Mouse (Mus musculus): Measurements from ENCODE around the gene BC048403. TPM values are rescaled to one million over a fixed set of nuclear protein-coding genes. Genes with fewer than 3 reads are reported as not detected.
"Not testable (repeated sequence)": the region's sequence is repeated elsewhere in the genome, so short reads cannot be mapped to it uniquely, and the experiment has no call there.

The BC048403 gene
- polyA plus RNA-seq, 1 experiment: 6.6 TPM

DNA sequence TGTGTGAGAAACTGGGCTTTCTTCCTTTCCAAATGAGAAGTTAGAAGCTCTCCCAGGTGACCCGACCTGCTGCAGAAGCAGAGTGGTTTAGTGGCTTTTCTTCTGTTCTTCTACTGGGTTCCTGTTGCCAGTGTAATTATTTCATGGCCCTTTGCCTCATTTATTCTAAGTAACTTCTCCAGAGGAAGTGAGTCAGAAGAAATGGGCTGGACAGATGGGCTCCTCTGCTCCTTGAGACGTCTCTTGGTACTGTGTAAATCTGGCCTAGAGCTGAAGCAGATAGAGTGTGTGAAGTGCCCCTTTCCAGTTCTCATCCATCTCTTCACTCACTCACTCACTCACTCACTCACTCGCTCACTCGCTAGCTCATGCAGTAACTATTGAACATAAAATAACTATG, 16.9 kb downstream of the BC048403 start:
- no peak for DNase-seq (ENCODE audit: low spot score)

DNA sequence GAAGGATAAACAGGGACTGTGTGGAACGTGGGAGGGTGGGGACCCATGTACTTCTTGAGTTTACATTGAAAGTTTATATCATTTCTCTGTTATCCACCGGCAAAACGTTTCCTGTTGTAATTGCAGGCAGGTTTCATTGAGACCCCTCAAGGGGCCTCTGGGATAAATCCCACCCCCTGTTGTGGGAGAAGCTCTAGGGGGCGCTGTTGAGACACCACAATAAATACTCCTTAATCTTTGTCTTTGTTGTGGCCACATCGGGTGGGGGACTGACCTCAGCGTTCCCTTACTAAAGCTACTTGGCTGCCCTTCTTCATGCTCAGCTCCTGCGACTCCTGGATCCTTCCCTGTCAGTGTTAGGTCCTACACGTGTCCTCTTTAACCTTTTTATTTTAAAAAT, 19.4 kb downstream of the BC048403 start:
- DNase-seq (ENCODE audit: low spot score): no peak

DNA sequence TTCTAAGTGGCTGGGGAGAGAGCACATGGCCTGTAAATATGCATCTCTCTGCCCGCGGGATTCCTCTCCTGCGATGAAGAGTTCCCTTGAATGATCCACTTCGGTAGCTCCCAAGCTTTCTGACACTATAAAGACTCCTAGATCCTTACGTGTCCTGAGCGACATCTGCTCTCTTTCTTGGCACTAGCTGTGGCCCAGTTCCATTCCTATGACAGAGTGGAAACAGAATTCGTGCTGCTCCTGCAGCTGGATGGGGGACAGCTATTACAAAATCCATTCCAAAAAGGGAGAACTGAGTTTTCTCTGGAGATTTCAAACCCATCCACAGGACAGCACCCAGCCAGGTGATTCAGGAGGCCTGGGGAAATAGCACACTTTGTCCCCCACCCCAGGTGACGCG, 22.4 kb downstream of the BC048403 start:
- no peak for DNase-seq (ENCODE audit: low spot score)

DNA sequence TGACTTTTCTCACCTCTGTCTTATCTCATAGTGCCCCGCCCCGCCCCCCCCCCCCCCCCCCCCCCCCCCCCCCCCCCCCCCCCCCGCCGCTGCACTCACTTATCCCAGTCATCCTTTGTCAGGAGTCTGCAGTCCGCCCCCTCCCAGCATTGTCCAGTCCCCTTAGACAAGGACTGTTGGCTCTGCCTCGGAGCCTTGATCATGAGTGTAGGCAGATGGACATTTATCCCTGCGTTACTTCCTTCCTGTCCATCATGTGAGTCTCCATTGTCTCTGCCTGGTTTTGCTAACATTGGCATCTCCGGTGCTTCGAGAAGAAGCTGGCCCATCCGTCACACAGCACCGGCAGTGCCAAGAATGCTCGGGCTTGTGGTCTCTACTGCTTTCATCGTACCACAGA, 23.5 kb downstream of the BC048403 start:
- no peak for DNase-seq (ENCODE audit: low spot score)

DNA sequence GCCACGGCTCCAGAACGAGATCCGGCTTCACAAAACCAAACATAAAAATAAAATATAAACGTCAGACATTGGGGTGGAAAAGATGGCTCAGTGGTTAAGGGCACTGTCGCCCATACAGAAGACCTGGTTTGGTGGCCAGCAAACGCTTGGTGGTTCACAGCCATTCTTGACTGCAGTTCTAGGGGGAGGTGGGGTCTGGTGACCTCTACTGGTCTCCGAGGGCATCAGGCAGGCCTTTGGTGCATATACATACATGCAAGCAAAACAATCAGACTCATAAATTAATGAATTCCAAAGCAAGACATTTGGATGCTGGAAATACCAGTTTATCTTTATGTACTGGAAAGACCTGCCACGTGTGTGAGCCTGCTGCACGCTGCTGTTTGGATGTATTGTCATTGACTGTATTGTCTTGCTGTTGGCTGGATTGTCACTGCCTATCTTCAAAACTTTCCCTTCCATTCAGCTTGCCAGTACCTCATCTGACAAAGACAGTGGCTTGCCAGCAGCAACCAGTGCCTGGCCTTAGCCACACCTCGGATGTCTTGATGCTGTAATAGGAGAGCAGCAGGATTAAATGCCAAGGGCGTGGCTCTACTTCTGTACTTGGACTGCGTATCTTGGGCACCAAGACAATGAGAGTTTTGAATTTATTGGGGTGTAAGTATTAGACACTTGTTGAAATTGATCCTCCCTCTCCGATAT, 24.9 kb downstream of the BC048403 start:
- no peak for DNase-seq (ENCODE audit: low spot score)

DNA sequence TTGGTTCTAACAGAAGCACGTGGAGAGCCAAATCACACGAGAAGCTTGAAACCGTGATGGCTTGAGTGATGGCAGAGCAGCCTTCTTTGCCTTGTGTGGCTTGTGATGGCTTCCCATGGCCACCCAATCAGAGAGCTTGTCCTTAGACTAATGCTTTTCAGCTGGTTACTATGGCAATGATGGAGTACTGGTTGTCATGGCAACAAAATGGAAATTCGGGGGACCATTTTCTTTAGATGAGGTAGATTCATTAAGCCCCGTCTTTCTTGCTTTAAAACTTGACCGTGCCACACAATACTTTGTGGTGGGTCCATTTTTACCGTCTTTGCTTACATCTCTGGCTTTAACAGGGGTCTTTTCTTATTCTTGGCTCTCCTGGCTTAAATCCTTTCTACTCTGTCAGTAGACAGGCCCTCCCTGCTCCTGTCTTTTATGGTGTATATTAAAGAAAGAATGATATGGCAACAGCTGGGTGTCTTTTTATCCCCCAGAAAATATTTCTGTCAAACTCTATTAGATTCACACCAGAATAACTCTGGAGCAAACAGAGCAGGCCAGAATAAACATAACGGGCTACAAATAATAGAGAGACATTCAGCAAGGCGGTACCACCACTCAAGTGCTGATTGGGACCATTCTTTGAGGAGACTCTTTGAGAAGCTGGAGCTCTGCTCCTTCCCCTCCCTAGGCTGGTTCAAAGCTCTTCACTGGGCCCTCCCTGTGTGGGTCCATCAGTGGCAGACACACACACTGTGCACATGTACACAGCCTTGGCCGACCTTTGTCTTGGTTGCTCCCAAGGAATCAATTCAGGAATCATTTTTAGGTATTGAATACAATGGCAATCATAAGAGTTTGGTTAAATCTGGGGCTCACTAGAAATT, 25.7 kb downstream of the BC048403 start:
- no peak for DNase-seq (ENCODE audit: low spot score)

DNA sequence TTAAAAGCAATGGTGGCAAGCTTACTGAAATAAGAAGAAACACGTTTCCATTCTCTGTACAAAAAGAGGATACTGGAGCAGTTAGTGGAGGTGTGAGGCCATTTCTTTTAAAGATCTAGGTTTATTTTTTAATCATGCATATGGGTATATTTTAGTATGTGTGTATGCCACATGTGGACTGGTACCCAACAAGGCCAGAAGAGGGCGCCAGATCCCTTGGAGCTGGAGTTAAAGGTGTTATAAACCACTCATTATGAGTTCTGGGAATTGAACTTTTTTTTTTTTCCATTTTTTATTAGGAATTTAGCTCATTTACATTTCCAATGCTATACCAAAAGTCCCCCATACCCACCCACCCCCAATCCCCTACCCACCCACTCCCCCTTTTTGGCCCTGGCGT, 27.6 kb downstream of the BC048403 start:
- DNase-seq (ENCODE audit: low spot score): not testable (repeated sequence)

DNA sequence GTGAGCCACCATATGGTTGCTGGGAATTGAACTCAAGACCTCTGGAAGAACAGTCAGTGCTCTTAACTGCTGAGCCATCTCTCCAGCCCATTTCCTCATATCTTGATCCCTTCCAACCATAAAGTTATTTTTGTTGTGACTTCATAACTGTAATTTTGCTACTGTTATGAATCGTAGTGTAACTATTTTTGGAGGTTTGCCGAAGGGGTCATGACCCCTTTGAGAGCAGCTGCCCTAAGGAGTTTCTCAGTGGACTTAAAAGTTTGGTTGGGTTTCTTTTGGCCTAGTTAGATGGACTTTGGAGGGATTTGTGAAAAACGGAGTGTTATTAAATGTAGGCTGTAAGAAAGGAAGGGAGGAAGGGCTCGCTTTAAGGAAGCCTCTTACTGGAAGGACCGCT, 30.0 kb downstream of the BC048403 start:
- no peak for DNase-seq (ENCODE audit: low spot score)

DNA sequence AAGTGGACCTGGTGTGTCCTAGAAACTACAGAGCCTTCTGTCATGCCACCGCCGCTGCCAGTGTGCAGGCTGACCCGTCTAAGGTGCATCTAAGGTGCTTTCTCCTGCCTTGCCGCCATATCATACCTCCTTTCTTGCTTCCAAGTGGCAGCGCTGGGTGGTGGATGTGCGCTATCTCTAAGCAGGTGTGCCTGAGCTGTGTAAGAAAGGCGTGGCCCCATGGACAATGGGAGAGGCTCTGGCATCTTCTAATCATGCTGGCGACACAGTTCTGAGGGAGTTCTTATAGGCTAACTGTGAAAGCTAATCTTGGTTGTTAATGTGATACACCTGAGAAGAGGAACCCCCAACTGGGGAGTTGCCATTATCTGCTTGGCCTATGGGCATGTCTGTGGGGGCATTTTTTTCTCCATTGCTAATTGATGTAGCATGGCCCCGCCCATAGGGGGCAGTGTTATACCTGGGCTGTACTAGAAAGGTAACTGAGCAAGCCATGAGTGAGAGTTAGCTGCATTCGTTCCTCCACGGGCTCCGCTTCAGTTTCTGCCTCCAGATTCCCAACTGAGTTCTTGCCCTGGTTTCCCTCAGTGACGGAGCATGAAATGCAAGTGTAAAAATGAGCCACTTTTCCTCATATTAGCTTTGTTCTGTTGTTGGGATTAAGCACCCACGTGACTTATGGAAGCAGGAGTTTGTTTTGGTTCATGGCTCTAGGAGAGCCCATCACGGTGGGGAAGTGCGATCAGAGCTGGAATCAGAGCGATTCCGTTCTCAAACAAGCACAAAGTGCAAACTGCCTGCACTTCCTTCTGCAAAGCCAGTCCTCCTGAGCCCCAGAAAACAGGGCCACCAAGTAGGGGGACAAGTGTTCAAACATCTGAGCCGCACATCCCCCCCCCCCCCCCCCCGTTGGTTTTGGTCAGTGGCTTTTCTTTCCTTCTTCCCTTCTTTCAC, 31.2 kb downstream of the BC048403 start:
- DNase-seq (ENCODE audit: low spot score): no peak

DNA sequence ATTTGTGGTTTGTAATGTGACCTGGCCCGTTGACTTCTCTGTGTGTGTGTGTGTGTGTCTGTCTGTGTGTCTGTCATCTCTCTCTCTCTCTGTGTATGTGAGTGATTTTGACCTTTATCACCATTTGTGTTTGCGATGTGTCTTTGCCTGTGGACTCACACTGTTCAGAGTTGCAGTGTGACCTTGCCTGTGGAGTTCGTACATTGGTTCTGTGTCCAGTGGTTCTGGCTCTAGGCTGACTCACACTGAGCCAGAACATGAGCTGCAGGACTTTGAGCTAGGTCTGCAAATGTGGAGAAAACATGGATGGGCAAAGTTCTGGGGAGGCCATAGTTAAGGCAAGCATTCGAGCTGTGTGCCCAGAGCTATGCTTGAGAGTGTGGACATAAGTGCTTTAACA, 34.1 kb downstream of the BC048403 start:
- no peak for DNase-seq (ENCODE audit: low spot score)

DNA sequence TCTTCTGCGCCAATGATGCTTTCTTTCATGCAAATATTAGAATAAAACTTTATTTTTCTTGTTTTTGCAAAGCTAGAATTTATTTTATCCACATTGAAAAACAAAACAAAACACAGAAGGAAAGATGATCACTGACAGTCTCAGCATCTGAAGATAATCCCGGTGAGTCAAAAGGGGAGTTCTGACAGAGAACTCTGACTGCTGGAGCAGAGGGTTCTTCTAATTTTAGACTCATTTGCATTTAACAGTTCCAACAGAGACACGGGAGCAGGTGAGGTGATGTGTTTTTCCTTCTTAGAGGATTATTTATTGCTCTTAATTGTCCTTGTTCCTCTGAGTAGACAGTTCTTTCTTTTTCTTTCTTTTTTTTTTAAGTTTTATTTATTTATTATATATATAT, 36.3 kb downstream of the BC048403 start:
- DNase-seq (ENCODE audit: low spot score): no peak

DNA sequence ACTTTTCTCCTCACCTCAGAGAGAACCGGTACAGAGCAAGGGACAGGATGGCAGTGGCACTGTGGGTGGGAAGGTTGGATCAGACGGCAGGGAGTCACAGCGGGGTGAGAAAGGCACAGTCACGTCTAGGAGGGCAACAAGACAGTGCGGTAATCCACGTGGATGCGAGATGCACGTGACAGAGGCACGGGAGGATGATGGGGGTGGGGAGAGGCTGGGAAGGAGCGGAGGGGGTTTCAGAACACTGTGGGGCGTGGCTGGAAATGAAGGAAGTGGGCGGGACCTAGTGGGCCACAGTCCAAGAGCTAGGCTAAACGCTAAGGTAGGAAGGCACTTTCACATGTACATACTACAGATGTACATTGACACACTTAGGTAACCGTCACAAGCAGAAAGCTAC, 41.4 kb downstream of the BC048403 start:
- DNase-seq (ENCODE audit: low spot score): no peak

DNA sequence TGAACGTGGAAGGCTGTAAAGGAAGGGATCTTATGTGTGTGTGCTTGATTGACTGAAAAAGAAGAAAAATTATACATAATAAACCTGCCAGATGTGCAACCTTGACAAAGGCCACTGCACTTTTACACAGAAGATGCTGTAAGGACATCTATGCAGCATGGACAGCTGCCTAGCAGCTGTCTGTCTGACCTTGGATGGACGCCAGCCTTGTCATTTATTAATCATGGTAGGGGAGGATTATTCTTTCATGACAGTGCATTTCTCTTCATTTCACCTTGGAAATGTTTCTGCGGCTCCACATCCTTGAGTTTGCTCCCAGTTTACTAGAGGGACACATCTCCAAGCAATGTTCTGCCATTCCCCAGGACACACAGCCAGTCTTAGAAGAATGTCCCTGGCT, 48.8 kb downstream of the BC048403 start:
- no peak for DNase-seq (ENCODE audit: low spot score)

DNA sequence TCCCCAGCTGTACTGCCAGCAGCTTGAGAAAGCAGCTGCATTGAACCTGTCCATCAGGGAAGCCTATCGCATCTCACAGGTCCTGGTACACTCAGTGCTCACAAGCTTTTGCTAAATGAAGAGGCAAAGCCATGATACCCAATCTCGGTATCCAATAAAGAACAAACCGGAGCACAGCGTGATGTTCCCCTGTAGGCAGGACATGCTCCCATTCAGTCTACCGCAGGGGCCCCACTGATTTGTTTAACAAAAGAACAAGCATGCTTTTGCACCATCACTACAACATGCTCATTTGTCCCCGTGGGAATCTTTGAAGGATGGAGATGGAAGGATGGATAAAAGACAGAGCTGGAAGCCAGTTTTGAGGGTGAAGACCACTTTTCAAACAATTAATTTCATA, 50.3 kb downstream of the BC048403 start:
- no peak for DNase-seq (ENCODE audit: low spot score)

DNA sequence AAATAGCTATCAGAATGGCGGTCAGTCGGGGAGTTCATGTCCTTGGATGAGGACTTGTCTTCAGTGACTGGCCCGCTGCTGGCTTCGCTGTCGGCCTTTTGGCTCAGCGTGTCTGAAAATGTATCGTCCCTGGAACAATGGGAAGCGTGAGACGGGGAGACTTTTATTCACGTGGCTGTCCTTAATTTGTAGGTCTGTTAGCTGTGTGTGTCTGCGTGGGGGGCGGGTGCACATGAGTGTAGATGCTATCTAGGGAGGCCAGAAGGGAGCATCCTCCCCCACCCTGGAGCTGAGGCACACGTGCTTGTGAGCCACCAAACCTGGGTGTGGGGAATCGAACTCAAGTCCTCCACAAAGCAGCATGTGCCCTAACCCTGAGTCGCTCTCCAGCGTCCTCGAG, 52.9 kb downstream of the BC048403 start:
- no peak for DNase-seq (ENCODE audit: low spot score)

DNA sequence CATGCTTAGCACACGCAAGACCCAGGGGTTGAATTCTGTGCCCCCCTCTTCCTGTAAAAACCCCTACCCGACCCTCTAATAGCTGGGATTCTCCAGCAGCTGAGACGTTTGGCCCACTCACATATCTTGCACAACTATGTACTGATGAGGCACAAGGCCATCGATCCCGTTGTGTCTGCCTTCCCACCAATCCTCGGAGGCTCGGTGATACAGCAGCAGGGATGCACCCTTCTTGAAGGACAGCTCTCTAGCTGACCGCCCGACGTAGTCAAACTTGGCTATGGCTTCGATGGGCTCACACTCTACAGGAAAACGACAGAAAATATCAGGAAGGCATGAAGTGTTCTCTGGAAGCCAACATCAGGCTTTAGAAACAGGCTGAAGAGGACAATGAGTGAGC, 54.7 kb downstream of the BC048403 start:
- no peak for DNase-seq (ENCODE audit: low spot score)

DNA sequence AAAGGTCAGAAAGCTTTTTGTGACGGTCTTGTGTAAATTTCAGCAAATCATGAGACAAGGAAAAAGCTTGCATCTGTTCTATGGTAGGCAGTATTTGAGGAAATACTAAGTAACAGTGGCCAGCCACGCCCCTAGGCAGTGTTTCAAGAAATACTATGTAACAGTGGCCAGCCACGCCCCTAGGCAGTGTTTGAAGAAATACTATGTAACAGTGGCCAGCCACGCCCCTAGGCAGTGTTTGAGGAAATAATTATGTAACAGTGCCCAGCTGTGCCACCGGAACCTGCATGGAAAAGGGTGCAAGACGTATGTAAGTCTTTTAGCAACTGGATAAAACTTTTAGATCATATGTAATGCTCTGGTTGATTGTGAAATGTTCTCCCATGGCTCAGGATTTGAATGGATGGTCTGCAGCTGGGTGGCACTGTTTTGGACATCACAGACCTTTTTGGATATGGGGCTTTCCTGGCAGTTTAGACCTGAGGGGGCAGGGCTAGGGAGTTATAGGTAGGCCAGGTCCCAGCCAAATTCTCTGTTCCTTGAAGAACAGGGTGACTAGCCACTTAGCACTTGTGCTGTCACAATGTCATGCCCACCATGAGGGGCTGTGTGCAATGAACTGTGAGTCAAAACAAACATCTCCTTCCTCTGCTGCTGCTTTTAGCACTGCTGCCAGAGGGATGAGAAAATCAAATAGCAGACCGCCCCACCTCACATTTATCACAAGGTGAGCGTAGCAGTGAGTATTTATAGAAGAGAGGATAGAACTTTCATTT, 56.5 kb downstream of the BC048403 start:
- DNase-seq (ENCODE audit: low spot score): no peak

DNA sequence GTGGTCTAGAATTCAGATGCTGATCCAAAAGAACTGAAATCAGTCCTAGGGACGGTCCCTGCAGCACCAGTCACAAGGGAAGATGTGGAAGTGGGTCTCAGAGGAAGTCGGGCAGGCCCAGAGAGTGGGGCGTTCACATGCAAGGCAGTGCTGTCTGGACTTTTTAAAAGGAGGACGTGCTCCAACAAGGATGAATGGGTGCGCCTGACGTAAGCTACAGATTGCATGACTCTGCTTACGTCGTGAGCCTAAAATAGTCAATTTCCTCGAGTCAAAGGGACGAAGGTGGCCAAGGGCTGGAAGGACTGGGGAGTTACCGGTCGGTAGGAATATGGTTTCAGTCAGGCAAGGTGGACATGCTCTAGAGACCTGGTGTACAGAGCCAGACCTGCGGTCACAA, 60.3 kb downstream of the BC048403 start:
- DNase-seq (ENCODE audit: low spot score): no peak

Measured in urinary bladder, adult 2 months (tissue).